In the genomic region with DNA sequence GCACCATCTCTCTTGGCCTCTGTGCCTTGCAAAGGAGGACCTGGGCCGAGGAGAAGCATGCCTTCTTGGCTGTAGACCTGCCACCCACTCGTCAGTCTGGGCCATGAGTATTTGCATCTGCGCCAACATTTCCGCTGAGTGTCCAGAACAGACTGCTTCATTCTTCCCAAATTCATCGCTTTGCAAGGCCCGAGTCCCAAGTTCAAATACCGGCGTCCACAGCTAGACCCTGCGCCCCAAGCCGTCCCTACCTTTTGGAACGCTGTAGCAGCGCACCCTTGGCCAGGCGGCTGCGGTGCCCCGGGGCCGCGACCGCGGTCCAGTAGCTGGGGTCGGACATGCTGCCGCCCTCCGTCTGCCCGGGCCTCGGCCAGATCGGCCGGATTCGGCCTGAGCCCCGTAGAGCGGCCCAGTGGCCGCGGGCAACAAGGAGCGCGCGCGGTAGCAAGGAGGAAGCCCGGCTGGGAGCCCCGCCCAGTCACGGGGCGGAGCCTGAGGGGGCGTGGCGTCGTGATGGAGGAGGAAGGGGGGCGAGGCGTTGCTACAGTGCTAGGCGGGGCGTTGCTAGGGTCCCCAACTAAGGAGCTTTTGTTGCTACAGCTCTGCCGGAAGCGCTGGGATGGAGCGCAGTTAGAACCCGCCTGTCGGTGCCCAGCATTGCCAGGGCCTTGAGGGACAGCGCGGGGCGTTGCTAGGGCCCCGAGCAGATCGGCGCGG, we compare ENCODE assay signal across 7 mouse cellular contexts. TPM values are rescaled to one million over a fixed set of nuclear protein-coding genes. Genes with fewer than 3 reads are reported as not detected.
DNase-seq lines count a peak whose midpoint lies in the region; ATAC-seq lines count a peak whose summit lies in the region.

No protein-coding gene starts in this region.

- no peaks in the 10 kb centered on the region for H3K9me3 ChIP-seq in embryonic facial prominence, embryonic 10.5 days
- H3K9me3 ChIP-seq in limb, embryonic 11.5 days (ENCODE audit: control insufficient read depth, low read length): no peaks in the 10 kb centered on the region
- no peaks in the 10 kb centered on the region for H3K9me3 ChIP-seq in midbrain, embryonic 14.5 days (ENCODE audit: control insufficient read depth, low read length)

- peak overlapping the region; percentile 60 for H3K4me2 ChIP-seq in limb, embryonic 11.5 days (ENCODE audit: low read depth, severe bottlenecking)
- H3K4me2 ChIP-seq in midbrain, embryonic 14.5 days (ENCODE audit: low read length): peak overlapping the region; percentile 81

- DNase-seq in adrenal gland, postnatal 10 days: peak; percentile 99
- peak; percentile 99 for DNase-seq in embryonic facial prominence, embryonic 10.5 days (ENCODE audit: low spot score)
- peak; percentile 100 for DNase-seq in heart, adult 11 months
- DNase-seq in kidney, adult 18-20 months: peak; percentile 99
- peak; percentile 99 for DNase-seq in limb, embryonic 11.5 days (ENCODE audit: low spot score)
- DNase-seq in midbrain, embryonic 14.5 days: peak; percentile 98
- peak; percentile 99 to 100 for DNase-seq in spleen, adult 18-20 months

- peaks cover 26% of the 10 kb centered on the region for H3K36me3 ChIP-seq in embryonic facial prominence, embryonic 10.5 days (replicated peaks)
- no peaks in the 10 kb centered on the region; the same call in 1 of the 2 replicates for H3K36me3 ChIP-seq in limb, embryonic 11.5 days (ENCODE audit: control insufficient read depth, insufficient read depth, low read length)
- peaks cover 20% of the 10 kb centered on the region for H3K36me3 ChIP-seq in midbrain, embryonic 14.5 days (ENCODE audit: control insufficient read depth, insufficient read depth, low read length)

- H3K4me3 ChIP-seq in embryonic facial prominence, embryonic 10.5 days: peak overlapping the region; percentile 78
- peak overlapping the region; percentile 60 for H3K4me3 ChIP-seq in limb, embryonic 11.5 days (ENCODE audit: low read depth, low read length)
- H3K4me3 ChIP-seq in midbrain, embryonic 14.5 days (replicated peaks; ENCODE audit: low read depth, low read length): peak overlapping the region; percentile 51

- ATAC-seq in limb, embryonic 11.5 days (ENCODE audit: insufficient number of reproducible peaks, low FRiP score, low TSS enrichment, low read depth): peak; percentile 83
- peak; percentile 86 for ATAC-seq in midbrain, embryonic 14.5 days (ENCODE audit: low FRiP score, low TSS enrichment)

- H3K4me1 ChIP-seq in embryonic facial prominence, embryonic 10.5 days: peaks cover 77% of the 10 kb centered on the region
- H3K4me1 ChIP-seq in limb, embryonic 11.5 days (ENCODE audit: control insufficient read depth, insufficient read depth, low read length): peaks cover 33% of the 10 kb centered on the region
- peaks cover 26% of the 10 kb centered on the region for H3K4me1 ChIP-seq in midbrain, embryonic 14.5 days (ENCODE audit: control insufficient read depth, insufficient read depth, low read length)

- H3K27ac ChIP-seq in embryonic facial prominence, embryonic 10.5 days (replicated peaks): peak overlapping the region; percentile 89
- H3K27ac ChIP-seq in limb, embryonic 11.5 days (replicated peaks; ENCODE audit: low read depth, low read length): peak overlapping the region; percentile 91
- H3K27ac ChIP-seq in midbrain, embryonic 14.5 days (replicated peaks; ENCODE audit: low read depth, low read length): peak overlapping the region; percentile 87

- H3K9ac ChIP-seq in limb, embryonic 11.5 days (ENCODE audit: low read length): peak overlapping the region; percentile 75
- peak overlapping the region; percentile 61 for H3K9ac ChIP-seq in midbrain, embryonic 14.5 days (replicated peaks; ENCODE audit: low read length)

- peaks cover 69% of the 10 kb centered on the region for H3K27me3 ChIP-seq in embryonic facial prominence, embryonic 10.5 days (replicated peaks; ENCODE audit: low read depth, poor library complexity, severe bottlenecking)
- peaks cover 2% of the 10 kb centered on the region; the same call in 1 of the 2 replicates for H3K27me3 ChIP-seq in limb, embryonic 11.5 days (ENCODE audit: control insufficient read depth, insufficient read depth, low read length)
- H3K27me3 ChIP-seq in midbrain, embryonic 14.5 days (ENCODE audit: control insufficient read depth, insufficient read depth, low read length): no peaks in the 10 kb centered on the region

- 6% methylated on average over 58 of the region's 58 CpGs for WGBS in embryonic facial prominence, embryonic 10.5 days
- WGBS in limb, embryonic 11.5 days: 5% methylated on average over 58 of the region's 58 CpGs
- WGBS in midbrain, embryonic 14.5 days: 5% methylated on average over 58 of the region's 58 CpGs

RNA-seq across cellular contexts. Expression of gene Mast3, which starts 12.7 kb away (rescaled TPM):
- 10 to 100 TPM; 17.7 to 22.8 TPM for total RNA-seq in adrenal gland, postnatal 10 days (2021)
- polyA plus RNA-seq in embryonic facial prominence, embryonic 10.5 days (2016; fragmentation: Nextera tagmentation; extraction: Ambion mirVana): 12.4 and 13.9 TPM in 2 replicates
- polyA plus RNA-seq in limb, embryonic 11.5 days (2014; fragmentation: Nextera tagmentation; extraction: Ambion mirVana): 11.7 and 14.6 TPM in 2 replicates
- 22.7 and 24.3 TPM in 2 replicates for polyA plus RNA-seq in midbrain, embryonic 14.5 days (2014; fragmentation: Nextera tagmentation; extraction: Ambion mirVana)

RNA-seq across cellular contexts. Expression of gene Pik3r2, which starts 15.6 kb away (rescaled TPM):
- total RNA-seq in adrenal gland, postnatal 10 days (2021): 10 to 100 TPM; 37.7 to 46.4 TPM
- 79.2 and 79.8 TPM in 2 replicates for polyA plus RNA-seq in embryonic facial prominence, embryonic 10.5 days (2016; fragmentation: Nextera tagmentation; extraction: Ambion mirVana)
- 46.9 and 48.3 TPM in 2 replicates for polyA plus RNA-seq in limb, embryonic 11.5 days (2014; fragmentation: Nextera tagmentation; extraction: Ambion mirVana)
- polyA plus RNA-seq in midbrain, embryonic 14.5 days (2014; fragmentation: Nextera tagmentation; extraction: Ambion mirVana): 79.2 and 84.7 TPM in 2 replicates

RNA-seq across cellular contexts. Expression of gene Il12rb1, which starts 16.1 kb away (rescaled TPM):
- under 1 TPM; 0.67 to 0.87 TPM for total RNA-seq in adrenal gland, postnatal 10 days (2021)
- polyA plus RNA-seq in embryonic facial prominence, embryonic 10.5 days (2016; fragmentation: Nextera tagmentation; extraction: Ambion mirVana): not detected in 2 replicates
- polyA plus RNA-seq in limb, embryonic 11.5 days (2014; fragmentation: Nextera tagmentation; extraction: Ambion mirVana): not detected in 2 replicates
- 0.45 TPM in 1 of 2 replicates, not detected in the other for polyA plus RNA-seq in midbrain, embryonic 14.5 days (2014; fragmentation: Nextera tagmentation; extraction: Ambion mirVana)

RNA-seq across cellular contexts. Expression of gene Mpv17l2, which starts 31.4 kb away (rescaled TPM):
- total RNA-seq in adrenal gland, postnatal 10 days (2021): 100 to 1,000 TPM in 1 of 2 experiments, 10 to 100 TPM in 1; 92.9 to 106 TPM
- polyA plus RNA-seq in embryonic facial prominence, embryonic 10.5 days (2016; fragmentation: Nextera tagmentation; extraction: Ambion mirVana): 28.2 and 34.5 TPM in 2 replicates
- polyA plus RNA-seq in limb, embryonic 11.5 days (2014; fragmentation: Nextera tagmentation; extraction: Ambion mirVana): 23.1 and 23.6 TPM in 2 replicates
- polyA plus RNA-seq in midbrain, embryonic 14.5 days (2014; fragmentation: Nextera tagmentation; extraction: Ambion mirVana): 37.1 and 39.0 TPM in 2 replicates

RNA-seq across cellular contexts. Expression of gene Rab3a, which starts 37.7 kb away (rescaled TPM):
- total RNA-seq in adrenal gland, postnatal 10 days (2021): 10 to 100 TPM; 53.3 to 53.9 TPM
- polyA plus RNA-seq in embryonic facial prominence, embryonic 10.5 days (2016; fragmentation: Nextera tagmentation; extraction: Ambion mirVana): 13.6 and 16.2 TPM in 2 replicates
- 11.6 and 12.3 TPM in 2 replicates for polyA plus RNA-seq in limb, embryonic 11.5 days (2014; fragmentation: Nextera tagmentation; extraction: Ambion mirVana)
- 407 and 464 TPM in 2 replicates for polyA plus RNA-seq in midbrain, embryonic 14.5 days (2014; fragmentation: Nextera tagmentation; extraction: Ambion mirVana)

Comparison
In these comparisons a context has a peak if more than half of its experiments do, and no peak if none do; other contexts are left out.
1. Peak in every context shown above with its lines: DNase-seq, ATAC-seq, H3K4me3 ChIP-seq and H3K27ac ChIP-seq.